Mouse (Mus musculus): ENCODE results near the gene Unk. TPM values are rescaled to one million over a fixed set of nuclear protein-coding genes. Genes with fewer than 3 reads are reported as not detected.

The Unk gene
- polyA plus RNA-seq, 1 experiment = 33.9 TPM

- peak overlapping the region; percentile 54 for H3K27ac ChIP-seq (ENCODE audit: insufficient read depth, low read length)
- H3K27me3 ChIP-seq (ENCODE audit: control insufficient read depth, insufficient read depth, low read length, poor library complexity, severe bottlenecking) = no peaks in the 10 kb centered on the region
- no peaks in the 10 kb centered on the region for H3K4me1 ChIP-seq (ENCODE audit: control insufficient read depth, insufficient read depth, low read length)
- peak overlapping the region; percentile 70 for H3K4me3 ChIP-seq (ENCODE audit: low read depth, low read length)
- H3K9ac ChIP-seq (ENCODE audit: low read depth, poor library complexity, severe bottlenecking) = peak overlapping the region; percentile 86
- TF ChIP-seq EP300 (IDR thresholded peaks at IDR 0.05; ENCODE audit: insufficient read depth, low read depth, low read length) = no peak
- TF ChIP-seq CTCF (IDR thresholded peaks at IDR 0.05; ENCODE audit: low read depth, low read length) = no peak
- no peak for TF ChIP-seq POLR2A (IDR thresholded peaks at IDR 0.05; ENCODE audit: insufficient read depth, low read length)
- H3K36me3 ChIP-seq (ENCODE audit: control insufficient read depth, insufficient read depth, low read length, poor library complexity, severe bottlenecking) = peaks cover 12% of the 10 kb centered on the region
- H3K9me3 ChIP-seq (replicated peaks; ENCODE audit: control insufficient read depth, insufficient read depth, low read length, poor library complexity, severe bottlenecking) = peaks cover 16% of the 10 kb centered on the region
These were observed 1.1 kb downstream of the Unk start for GRCm38 (mm10) chr11:116030898-116031845.

- no peak overlapping the region for H3K27ac ChIP-seq (ENCODE audit: insufficient read depth, low read length)
- TF ChIP-seq EP300 (IDR thresholded peaks at IDR 0.05; ENCODE audit: insufficient read depth, low read depth, low read length) = no peak
- no peak for TF ChIP-seq POLR2A (IDR thresholded peaks at IDR 0.05; ENCODE audit: insufficient read depth, low read length)
- no peak for TF ChIP-seq CTCF (IDR thresholded peaks at IDR 0.05; ENCODE audit: low read depth, low read length)
- H3K4me3 ChIP-seq (ENCODE audit: low read depth, low read length) = no peak overlapping the region
- H3K9ac ChIP-seq (ENCODE audit: low read depth, poor library complexity, severe bottlenecking) = no peak overlapping the region
- no peaks in the 10 kb centered on the region for H3K27me3 ChIP-seq (ENCODE audit: control insufficient read depth, insufficient read depth, low read length, poor library complexity, severe bottlenecking)
- peaks cover 16% of the 10 kb centered on the region for H3K9me3 ChIP-seq (replicated peaks; ENCODE audit: control insufficient read depth, insufficient read depth, low read length, poor library complexity, severe bottlenecking)
- peaks cover 15% of the 10 kb centered on the region for H3K36me3 ChIP-seq (ENCODE audit: control insufficient read depth, insufficient read depth, low read length, poor library complexity, severe bottlenecking)
- H3K4me1 ChIP-seq (ENCODE audit: control insufficient read depth, insufficient read depth, low read length) = no peaks in the 10 kb centered on the region
These were observed 4.5 kb downstream of the Unk start for GRCm38 (mm10) chr11:116034584-116034983.

GRCm38 (mm10) chr11:116036671-116037070 lies 6.5 kb downstream of the Unk start:
- H3K4me3 ChIP-seq (ENCODE audit: low read depth, low read length) = no peak overlapping the region
- peaks cover 16% of the 10 kb centered on the region for H3K9me3 ChIP-seq (replicated peaks; ENCODE audit: control insufficient read depth, insufficient read depth, low read length, poor library complexity, severe bottlenecking)
- H3K27me3 ChIP-seq (ENCODE audit: control insufficient read depth, insufficient read depth, low read length, poor library complexity, severe bottlenecking) = no peaks in the 10 kb centered on the region
- no peak overlapping the region for H3K9ac ChIP-seq (ENCODE audit: low read depth, poor library complexity, severe bottlenecking)
- H3K27ac ChIP-seq (ENCODE audit: insufficient read depth, low read length) = no peak overlapping the region
- H3K36me3 ChIP-seq (ENCODE audit: control insufficient read depth, insufficient read depth, low read length, poor library complexity, severe bottlenecking) = peaks cover 25% of the 10 kb centered on the region
- no peak for TF ChIP-seq EP300 (IDR thresholded peaks at IDR 0.05; ENCODE audit: insufficient read depth, low read depth, low read length)
- no peak for TF ChIP-seq CTCF (IDR thresholded peaks at IDR 0.05; ENCODE audit: low read depth, low read length)
- no peak for TF ChIP-seq POLR2A (IDR thresholded peaks at IDR 0.05; ENCODE audit: insufficient read depth, low read length)
- H3K4me1 ChIP-seq (ENCODE audit: control insufficient read depth, insufficient read depth, low read length) = no peaks in the 10 kb centered on the region

- H3K4me3 ChIP-seq (ENCODE audit: low read depth, low read length) = no peak overlapping the region
- H3K27ac ChIP-seq (ENCODE audit: insufficient read depth, low read length) = no peak overlapping the region
- no peak for TF ChIP-seq POLR2A (IDR thresholded peaks at IDR 0.05; ENCODE audit: insufficient read depth, low read length)
- TF ChIP-seq EP300 (IDR thresholded peaks at IDR 0.05; ENCODE audit: insufficient read depth, low read depth, low read length) = no peak
- no peak for TF ChIP-seq CTCF (IDR thresholded peaks at IDR 0.05; ENCODE audit: low read depth, low read length)
- H3K27me3 ChIP-seq (ENCODE audit: control insufficient read depth, insufficient read depth, low read length, poor library complexity, severe bottlenecking) = no peaks in the 10 kb centered on the region
- peaks cover 23% of the 10 kb centered on the region for H3K36me3 ChIP-seq (ENCODE audit: control insufficient read depth, insufficient read depth, low read length, poor library complexity, severe bottlenecking)
- no peak overlapping the region for H3K9ac ChIP-seq (ENCODE audit: low read depth, poor library complexity, severe bottlenecking)
- peaks cover 16% of the 10 kb centered on the region for H3K9me3 ChIP-seq (replicated peaks; ENCODE audit: control insufficient read depth, insufficient read depth, low read length, poor library complexity, severe bottlenecking)
- H3K4me1 ChIP-seq (ENCODE audit: control insufficient read depth, insufficient read depth, low read length) = no peaks in the 10 kb centered on the region
These were observed 7.7 kb downstream of the Unk start for GRCm38 (mm10) chr11:116037826-116038225.

- TF ChIP-seq POLR2A (IDR thresholded peaks at IDR 0.05; ENCODE audit: insufficient read depth, low read length) (no peak), EP300 (IDR thresholded peaks at IDR 0.05; ENCODE audit: insufficient read depth, low read depth, low read length) (no peak), CTCF (IDR thresholded peaks at IDR 0.05; ENCODE audit: low read depth, low read length) (no peak)
- peaks cover 20% of the 10 kb centered on the region for H3K36me3 ChIP-seq (ENCODE audit: control insufficient read depth, insufficient read depth, low read length, poor library complexity, severe bottlenecking)
- no peak overlapping the region for H3K27ac ChIP-seq (ENCODE audit: insufficient read depth, low read length)
- no peaks in the 10 kb centered on the region for H3K27me3 ChIP-seq (ENCODE audit: control insufficient read depth, insufficient read depth, low read length, poor library complexity, severe bottlenecking)
- H3K9ac ChIP-seq (ENCODE audit: low read depth, poor library complexity, severe bottlenecking) = no peak overlapping the region
- H3K4me3 ChIP-seq (ENCODE audit: low read depth, low read length) = no peak overlapping the region
- no peaks in the 10 kb centered on the region for H3K4me1 ChIP-seq (ENCODE audit: control insufficient read depth, insufficient read depth, low read length)
- H3K9me3 ChIP-seq (replicated peaks; ENCODE audit: control insufficient read depth, insufficient read depth, low read length, poor library complexity, severe bottlenecking) = no peaks in the 10 kb centered on the region; the same call in 1 of the 2 replicates
These were observed 10.5 kb downstream of the Unk start for GRCm38 (mm10) chr11:116040593-116040992.

- Histone ChIP-seq H3K36me3 (ENCODE audit: control insufficient read depth, insufficient read depth, low read length, poor library complexity, severe bottlenecking) (peaks cover 22% of the 10 kb centered on the region), H3K9me3 (replicated peaks; ENCODE audit: control insufficient read depth, insufficient read depth, low read length, poor library complexity, severe bottlenecking) (no peaks in the 10 kb centered on the region; the same call in 1 of the 2 replicates), H3K27me3 (ENCODE audit: control insufficient read depth, insufficient read depth, low read length, poor library complexity, severe bottlenecking) (no peaks in the 10 kb centered on the region), H3K4me1 (ENCODE audit: control insufficient read depth, insufficient read depth, low read length) (no peaks in the 10 kb centered on the region), H3K9ac (ENCODE audit: low read depth, poor library complexity, severe bottlenecking) (no peak overlapping the region), H3K27ac (ENCODE audit: insufficient read depth, low read length) (no peak overlapping the region), H3K4me3 (ENCODE audit: low read depth, low read length) (no peak overlapping the region)
- TF ChIP-seq EP300 (IDR thresholded peaks at IDR 0.05; ENCODE audit: insufficient read depth, low read depth, low read length) = no peak
- TF ChIP-seq POLR2A (IDR thresholded peaks at IDR 0.05; ENCODE audit: insufficient read depth, low read length) = no peak
- TF ChIP-seq CTCF (IDR thresholded peaks at IDR 0.05; ENCODE audit: low read depth, low read length) = no peak
These were observed 11.7 kb downstream of the Unk start for GRCm38 (mm10) chr11:116041833-116042232.
